Mouse (Mus musculus): ENCODE results near the gene Habp2. TPM values are rescaled to one million over a fixed set of nuclear protein-coding genes. Genes with fewer than 3 reads are reported as not detected.

The Habp2 gene
- polyA plus RNA-seq, 1 experiment from 2014 or later = 1.9 TPM

- ATAC-seq (replicated peaks; ENCODE audit: insufficient number of reproducible peaks, low FRiP score, low TSS enrichment) = no peak
- Histone ChIP-seq H3K36me3 (ENCODE audit: control insufficient read depth, insufficient read depth, low read length) (no peaks in the 10 kb centered on the region), H3K4me2 (no peak overlapping the region), H3K4me3 (ENCODE audit: low read depth, low read length) (no peak overlapping the region), H3K4me1 (ENCODE audit: control insufficient read depth, insufficient read depth, low read length) (no peaks in the 10 kb centered on the region), H3K27ac (ENCODE audit: low read depth, low read length) (no peak overlapping the region), H3K9ac (ENCODE audit: low read depth, low read length) (no peak overlapping the region), H3K27me3 (ENCODE audit: control insufficient read depth, insufficient read depth, low read length) (no peaks in the 10 kb centered on the region), H3K9me3 (replicated peaks; ENCODE audit: control insufficient read depth, low read length) (no peaks in the 10 kb centered on the region)
- 89% methylated on average over 17 of the region's 17 CpGs for WGBS (ENCODE audit: insufficient replicate concordance)
Measured at GRCm38 (mm10) chr19:56336321-56336720, 49.4 kb downstream of the Habp2 start.

GRCm38 (mm10) chr19:56336826-56337225 is 49.9 kb downstream of the Habp2 start:
- ATAC-seq (replicated peaks; ENCODE audit: insufficient number of reproducible peaks, low FRiP score, low TSS enrichment) = no peak
- Histone ChIP-seq H3K27ac (ENCODE audit: low read depth, low read length) (no peak overlapping the region), H3K4me1 (ENCODE audit: control insufficient read depth, insufficient read depth, low read length) (no peaks in the 10 kb centered on the region), H3K4me2 (no peak overlapping the region), H3K9me3 (replicated peaks; ENCODE audit: control insufficient read depth, low read length) (no peaks in the 10 kb centered on the region), H3K36me3 (ENCODE audit: control insufficient read depth, insufficient read depth, low read length) (no peaks in the 10 kb centered on the region), H3K9ac (ENCODE audit: low read depth, low read length) (no peak overlapping the region), H3K4me3 (ENCODE audit: low read depth, low read length) (no peak overlapping the region), H3K27me3 (ENCODE audit: control insufficient read depth, insufficient read depth, low read length) (no peaks in the 10 kb centered on the region)
- 63% methylated on average over 12 of the region's 12 CpGs for WGBS (ENCODE audit: insufficient replicate concordance)

- Histone ChIP-seq H3K4me3 (ENCODE audit: low read depth, low read length) (no peak overlapping the region), H3K36me3 (ENCODE audit: control insufficient read depth, insufficient read depth, low read length) (no peaks in the 10 kb centered on the region), H3K9ac (ENCODE audit: low read depth, low read length) (no peak overlapping the region), H3K4me1 (ENCODE audit: control insufficient read depth, insufficient read depth, low read length) (no peaks in the 10 kb centered on the region), H3K9me3 (replicated peaks; ENCODE audit: control insufficient read depth, low read length) (no peaks in the 10 kb centered on the region), H3K27ac (ENCODE audit: low read depth, low read length) (no peak overlapping the region), H3K4me2 (no peak overlapping the region), H3K27me3 (ENCODE audit: control insufficient read depth, insufficient read depth, low read length) (no peaks in the 10 kb centered on the region)
- no peak for ATAC-seq (replicated peaks; ENCODE audit: insufficient number of reproducible peaks, low FRiP score, low TSS enrichment)
- WGBS (ENCODE audit: insufficient replicate concordance) = 87% methylated on average over 8 of the region's 8 CpGs
Measured at GRCm38 (mm10) chr19:56342006-56342405, 55.1 kb downstream of the Habp2 start.

- Histone ChIP-seq H3K4me2 (no peak overlapping the region), H3K27me3 (ENCODE audit: control insufficient read depth, insufficient read depth, low read length) (no peaks in the 10 kb centered on the region), H3K4me1 (ENCODE audit: control insufficient read depth, insufficient read depth, low read length) (no peaks in the 10 kb centered on the region), H3K4me3 (ENCODE audit: low read depth, low read length) (no peak overlapping the region), H3K9ac (ENCODE audit: low read depth, low read length) (no peak overlapping the region), H3K36me3 (ENCODE audit: control insufficient read depth, insufficient read depth, low read length) (no peaks in the 10 kb centered on the region), H3K27ac (ENCODE audit: low read depth, low read length) (no peak overlapping the region), H3K9me3 (replicated peaks; ENCODE audit: control insufficient read depth, low read length) (no peaks in the 10 kb centered on the region)
- ATAC-seq (replicated peaks; ENCODE audit: insufficient number of reproducible peaks, low FRiP score, low TSS enrichment) = no peak
- WGBS (ENCODE audit: insufficient replicate concordance) = 66% methylated on average over 26 of the region's 26 CpGs
Measured at GRCm38 (mm10) chr19:56343869-56344563, 57.1 kb downstream of the Habp2 start.

GRCm38 (mm10) chr19:56346016-56346415 is 59.1 kb downstream of the Habp2 start:
- Histone ChIP-seq H3K27ac (ENCODE audit: low read depth, low read length) (no peak overlapping the region), H3K4me3 (ENCODE audit: low read depth, low read length) (no peak overlapping the region), H3K4me1 (ENCODE audit: control insufficient read depth, insufficient read depth, low read length) (0 out of 2 replicates have a peak, but pooled peaks cover 2% of the 10 kb centered on the region), H3K36me3 (ENCODE audit: control insufficient read depth, insufficient read depth, low read length) (no peaks in the 10 kb centered on the region), H3K4me2 (no peak overlapping the region), H3K9ac (ENCODE audit: low read depth, low read length) (no peak overlapping the region), H3K9me3 (replicated peaks; ENCODE audit: control insufficient read depth, low read length) (no peaks in the 10 kb centered on the region), H3K27me3 (ENCODE audit: control insufficient read depth, insufficient read depth, low read length) (no peaks in the 10 kb centered on the region)
- no peak for ATAC-seq (replicated peaks; ENCODE audit: insufficient number of reproducible peaks, low FRiP score, low TSS enrichment)
- 74% methylated on average over 3 of the region's 3 CpGs for WGBS (ENCODE audit: insufficient replicate concordance)

GRCm38 (mm10) chr19:56346750-56347149 is 59.8 kb downstream of the Habp2 start:
- ATAC-seq (replicated peaks; ENCODE audit: insufficient number of reproducible peaks, low FRiP score, low TSS enrichment) = no peak

GRCm38 (mm10) chr19:56349295-56349694 is 62.4 kb downstream of the Habp2 start:
- 22% methylated on average over 6 of the region's 6 CpGs for WGBS (ENCODE audit: insufficient replicate concordance)
- Histone ChIP-seq H3K27ac (ENCODE audit: low read depth, low read length) (no peak overlapping the region), H3K4me3 (ENCODE audit: low read depth, low read length) (no peak overlapping the region), H3K36me3 (ENCODE audit: control insufficient read depth, insufficient read depth, low read length) (peaks cover 5% of the 10 kb centered on the region), H3K9ac (ENCODE audit: low read depth, low read length) (no peak overlapping the region), H3K4me2 (no peak overlapping the region), H3K4me1 (ENCODE audit: control insufficient read depth, insufficient read depth, low read length) (0 out of 2 replicates have a peak, but pooled peaks cover 2% of the 10 kb centered on the region), H3K27me3 (ENCODE audit: control insufficient read depth, insufficient read depth, low read length) (no peaks in the 10 kb centered on the region), H3K9me3 (replicated peaks; ENCODE audit: control insufficient read depth, low read length) (peaks cover 3% of the 10 kb centered on the region; the same call in 1 of the 2 replicates)
- no peak for ATAC-seq (replicated peaks; ENCODE audit: insufficient number of reproducible peaks, low FRiP score, low TSS enrichment)

More at GRCm38 (mm10) chr19:56346750-56347149, 59.8 kb downstream of the Habp2 start:
- WGBS (ENCODE audit: insufficient replicate concordance) = 49% methylated on average over 13 of the region's 13 CpGs
- no peak overlapping the region for H3K27ac ChIP-seq (ENCODE audit: low read depth, low read length)
- no peak overlapping the region for H3K9ac ChIP-seq (ENCODE audit: low read depth, low read length)
- no peaks in the 10 kb centered on the region for H3K36me3 ChIP-seq (ENCODE audit: control insufficient read depth, insufficient read depth, low read length)
- 0 out of 2 replicates have a peak, but pooled peaks cover 2% of the 10 kb centered on the region for H3K4me1 ChIP-seq (ENCODE audit: control insufficient read depth, insufficient read depth, low read length)
- H3K4me2 ChIP-seq = no peak overlapping the region
- H3K4me3 ChIP-seq (ENCODE audit: low read depth, low read length) = no peak overlapping the region
- no peaks in the 10 kb centered on the region for H3K9me3 ChIP-seq (replicated peaks; ENCODE audit: control insufficient read depth, low read length)
- H3K27me3 ChIP-seq (ENCODE audit: control insufficient read depth, insufficient read depth, low read length) = no peaks in the 10 kb centered on the region

- H3K4me3 ChIP-seq (ENCODE audit: low read depth, low read length) = no peak overlapping the region
- H3K4me1 ChIP-seq (ENCODE audit: control insufficient read depth, insufficient read depth, low read length) = peaks cover 8% of the 10 kb centered on the region; the same call in 1 of the 2 replicates
- WGBS (ENCODE audit: insufficient replicate concordance) = 80% methylated on average over 10 of the region's 10 CpGs
- peaks cover 5% of the 10 kb centered on the region for H3K36me3 ChIP-seq (ENCODE audit: control insufficient read depth, insufficient read depth, low read length)
- H3K4me2 ChIP-seq = no peak overlapping the region
- H3K9ac ChIP-seq (ENCODE audit: low read depth, low read length) = no peak overlapping the region
- ATAC-seq (replicated peaks; ENCODE audit: insufficient number of reproducible peaks, low FRiP score, low TSS enrichment) = no peak
- H3K27ac ChIP-seq (ENCODE audit: low read depth, low read length) = no peak overlapping the region
- peaks cover 3% of the 10 kb centered on the region; the same call in 1 of the 2 replicates for H3K9me3 ChIP-seq (replicated peaks; ENCODE audit: control insufficient read depth, low read length)
- H3K27me3 ChIP-seq (ENCODE audit: control insufficient read depth, insufficient read depth, low read length) = no peaks in the 10 kb centered on the region
Measured at GRCm38 (mm10) chr19:56353689-56354088, 66.8 kb downstream of the Habp2 start.

- no peak for ATAC-seq (replicated peaks; ENCODE audit: insufficient number of reproducible peaks, low FRiP score, low TSS enrichment)
- peaks cover 5% of the 10 kb centered on the region for H3K36me3 ChIP-seq (ENCODE audit: control insufficient read depth, insufficient read depth, low read length)
Measured at GRCm38 (mm10) chr19:56355201-56355600, 68.3 kb downstream of the Habp2 start.

More at GRCm38 (mm10) chr19:56355201-56355600, 68.3 kb downstream of the Habp2 start:
- Histone ChIP-seq H3K4me1 (ENCODE audit: control insufficient read depth, insufficient read depth, low read length) (peaks cover 6% of the 10 kb centered on the region; the same call in 1 of the 2 replicates), H3K9me3 (replicated peaks; ENCODE audit: control insufficient read depth, low read length) (peaks cover 3% of the 10 kb centered on the region; the same call in 1 of the 2 replicates), H3K27me3 (ENCODE audit: control insufficient read depth, insufficient read depth, low read length) (no peaks in the 10 kb centered on the region), H3K27ac (ENCODE audit: low read depth, low read length) (no peak overlapping the region), H3K4me2 (no peak overlapping the region), H3K9ac (ENCODE audit: low read depth, low read length) (no peak overlapping the region), H3K4me3 (ENCODE audit: low read depth, low read length) (no peak overlapping the region)
- 83% methylated on average over 12 of the region's 12 CpGs for WGBS (ENCODE audit: insufficient replicate concordance)

Data from heart, embryonic 11.5 days (tissue).